Mouse (Mus musculus): ENCODE measurements around the gene Cped1. TPM values are rescaled to one million over a fixed set of nuclear protein-coding genes. Genes with fewer than 3 reads are reported as not detected.

Cped1 gene
- polyA plus RNA-seq, 1 experiment from 2014 or later: 26.6 TPM

DNA sequence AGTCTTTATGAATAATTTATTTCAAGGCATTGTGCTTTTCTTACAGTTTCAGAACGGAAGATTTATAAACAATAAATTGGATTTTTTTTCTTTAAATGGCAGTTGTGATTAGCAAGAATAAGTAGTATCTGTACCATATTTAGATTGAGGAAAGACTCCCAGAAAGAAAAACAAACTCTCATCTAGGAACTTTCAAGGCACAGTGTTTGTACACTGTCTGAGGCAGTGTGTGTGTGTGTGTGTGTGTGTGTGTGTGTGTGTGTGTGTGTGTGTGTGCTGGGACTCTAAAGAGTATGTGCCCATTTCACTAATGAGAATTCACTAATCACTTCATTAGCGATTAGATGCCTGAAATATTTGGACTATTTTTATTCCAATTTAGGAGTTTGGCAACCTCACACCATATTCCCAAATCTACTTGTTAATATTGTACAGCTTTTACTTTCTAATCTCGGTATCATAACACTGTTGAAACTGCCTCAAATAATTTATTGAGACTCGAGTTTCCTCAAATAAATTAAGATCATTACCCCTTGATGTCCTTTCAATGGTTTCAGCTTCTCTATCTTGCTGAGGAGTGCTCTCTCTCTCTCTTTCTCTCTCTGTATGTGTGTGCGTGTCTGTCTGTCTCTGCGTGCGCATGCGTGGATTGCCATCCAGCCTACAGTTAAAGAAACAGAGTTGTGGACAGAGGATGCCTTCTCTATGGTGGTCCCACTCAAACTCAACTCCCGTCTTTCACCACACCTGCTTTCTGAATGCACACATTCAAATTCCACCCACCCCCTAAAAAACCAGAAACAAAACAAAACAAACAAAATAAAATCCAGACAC lies 41.3 kb downstream of the Cped1 start:
- no peak for ATAC-seq (ENCODE audit: insufficient read depth, low FRiP score)
- no peak overlapping the region for H3K4me3 ChIP-seq (replicated peaks; ENCODE audit: low read length)
- H3K4me1 ChIP-seq (ENCODE audit: control insufficient read depth, insufficient read depth, low read length): peaks cover 7% of the 10 kb centered on the region; the same call in 1 of the 2 replicates
- H3K36me3 ChIP-seq (ENCODE audit: control insufficient read depth, insufficient read depth, low read length): no peaks in the 10 kb centered on the region
- 74% methylated on average over 9 of the region's 9 CpGs for WGBS
- H3K9me3 ChIP-seq (replicated peaks; ENCODE audit: control insufficient read depth, low read length): no peaks in the 10 kb centered on the region
- H3K9ac ChIP-seq (ENCODE audit: low read length): no peak overlapping the region
- no peaks in the 10 kb centered on the region for H3K27me3 ChIP-seq (ENCODE audit: control insufficient read depth, insufficient read depth, low read length)
- no peak overlapping the region for H3K4me2 ChIP-seq (ENCODE audit: low read depth, low read length)
- no peak overlapping the region for H3K27ac ChIP-seq (ENCODE audit: low read length)

DNA sequence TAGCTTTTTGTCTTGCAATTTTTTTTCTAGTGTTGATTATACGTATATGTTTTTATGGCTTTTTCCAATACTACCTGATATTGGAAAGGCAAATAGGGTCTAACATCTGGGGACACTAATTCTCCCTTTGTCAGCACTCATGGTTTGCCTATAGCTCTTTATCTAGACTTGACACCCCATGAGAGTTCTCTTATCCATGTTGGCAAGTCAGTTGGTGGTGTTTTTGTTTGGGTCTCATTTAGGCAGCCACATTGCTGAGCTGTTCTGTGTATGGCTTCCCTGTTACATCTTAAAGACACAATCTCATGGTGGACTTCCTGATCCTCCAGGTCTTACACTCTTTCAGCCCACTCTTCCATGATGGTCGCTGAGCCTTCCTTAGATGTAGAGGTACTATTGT lies 42.1 kb downstream of the Cped1 start:
- peaks cover 7% of the 10 kb centered on the region; the same call in 1 of the 2 replicates for H3K4me1 ChIP-seq (ENCODE audit: control insufficient read depth, insufficient read depth, low read length)
- ATAC-seq (ENCODE audit: insufficient read depth, low FRiP score): no peak
- WGBS: 96% methylated on average over 2 of the region's 2 CpGs

DNA sequence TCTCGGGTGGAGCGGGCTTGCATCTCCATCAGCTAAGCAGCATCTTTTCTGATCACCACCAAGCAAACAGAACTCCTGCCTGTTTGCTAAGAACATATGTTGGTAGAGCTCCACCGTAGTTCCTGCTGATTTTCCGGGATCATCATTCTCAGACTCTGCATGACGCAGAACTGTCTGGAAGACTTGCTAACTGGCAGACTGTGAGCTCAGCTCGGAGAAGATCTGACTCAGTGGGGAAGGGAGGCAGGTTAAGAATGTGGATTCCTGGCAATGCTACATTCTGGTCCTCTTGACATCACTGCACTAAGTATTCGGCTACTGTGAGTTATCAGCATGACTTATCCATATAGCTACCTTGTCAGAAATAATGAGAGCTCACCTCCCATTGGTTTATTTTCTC lies 44.7 kb downstream of the Cped1 start:
- Histone ChIP-seq H3K27me3 (ENCODE audit: control insufficient read depth, insufficient read depth, low read length) (no peaks in the 10 kb centered on the region), H3K4me3 (replicated peaks; ENCODE audit: low read length) (no peak overlapping the region), H3K9me3 (replicated peaks; ENCODE audit: control insufficient read depth, low read length) (no peaks in the 10 kb centered on the region), H3K4me2 (ENCODE audit: low read depth, low read length) (no peak overlapping the region), H3K9ac (ENCODE audit: low read length) (no peak overlapping the region), H3K4me1 (ENCODE audit: control insufficient read depth, insufficient read depth, low read length) (peaks cover 5% of the 10 kb centered on the region; the same call in 1 of the 2 replicates), H3K27ac (ENCODE audit: low read length) (no peak overlapping the region), H3K36me3 (ENCODE audit: control insufficient read depth, insufficient read depth, low read length) (no peaks in the 10 kb centered on the region)
- no peak for ATAC-seq (ENCODE audit: insufficient read depth, low FRiP score)
- WGBS: 78% methylated on average over 7 of the region's 7 CpGs

More for the DNA sequence above, 42.1 kb downstream of the Cped1 start:
- Histone ChIP-seq H3K27me3 (ENCODE audit: control insufficient read depth, insufficient read depth, low read length) (no peaks in the 10 kb centered on the region), H3K4me2 (ENCODE audit: low read depth, low read length) (no peak overlapping the region), H3K9me3 (replicated peaks; ENCODE audit: control insufficient read depth, low read length) (no peaks in the 10 kb centered on the region), H3K36me3 (ENCODE audit: control insufficient read depth, insufficient read depth, low read length) (no peaks in the 10 kb centered on the region), H3K4me3 (replicated peaks; ENCODE audit: low read length) (no peak overlapping the region), H3K9ac (ENCODE audit: low read length) (no peak overlapping the region), H3K27ac (ENCODE audit: low read length) (no peak overlapping the region)

DNA sequence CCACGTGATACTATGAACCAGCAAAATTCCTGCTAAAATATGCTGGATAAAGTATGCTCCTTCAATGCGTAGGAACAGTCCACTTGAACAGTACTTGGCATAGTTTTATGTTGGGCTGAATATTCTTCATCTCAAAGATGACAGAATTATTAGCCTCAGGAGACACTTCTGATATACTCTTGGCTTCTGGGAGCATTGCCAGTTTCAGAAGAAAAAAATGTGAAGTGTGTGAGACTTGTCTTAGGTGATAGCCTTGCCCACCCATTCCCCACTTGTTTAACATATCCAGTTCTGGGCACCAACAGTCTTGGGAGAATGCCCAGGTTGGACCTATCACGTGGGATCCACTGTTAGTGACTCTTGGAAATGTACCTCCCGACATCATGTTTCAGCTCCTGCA lies 47.5 kb downstream of the Cped1 start:
- Histone ChIP-seq H3K4me2 (ENCODE audit: low read depth, low read length) (no peak overlapping the region), H3K27ac (ENCODE audit: low read length) (no peak overlapping the region), H3K27me3 (ENCODE audit: control insufficient read depth, insufficient read depth, low read length) (no peaks in the 10 kb centered on the region), H3K9ac (ENCODE audit: low read length) (no peak overlapping the region), H3K4me3 (replicated peaks; ENCODE audit: low read length) (no peak overlapping the region), H3K9me3 (replicated peaks; ENCODE audit: control insufficient read depth, low read length) (no peaks in the 10 kb centered on the region), H3K4me1 (ENCODE audit: control insufficient read depth, insufficient read depth, low read length) (no peaks in the 10 kb centered on the region), H3K36me3 (ENCODE audit: control insufficient read depth, insufficient read depth, low read length) (no peaks in the 10 kb centered on the region)
- no peak for ATAC-seq (ENCODE audit: insufficient read depth, low FRiP score)
- WGBS: 62% methylated on average over 4 of the region's 4 CpGs

DNA sequence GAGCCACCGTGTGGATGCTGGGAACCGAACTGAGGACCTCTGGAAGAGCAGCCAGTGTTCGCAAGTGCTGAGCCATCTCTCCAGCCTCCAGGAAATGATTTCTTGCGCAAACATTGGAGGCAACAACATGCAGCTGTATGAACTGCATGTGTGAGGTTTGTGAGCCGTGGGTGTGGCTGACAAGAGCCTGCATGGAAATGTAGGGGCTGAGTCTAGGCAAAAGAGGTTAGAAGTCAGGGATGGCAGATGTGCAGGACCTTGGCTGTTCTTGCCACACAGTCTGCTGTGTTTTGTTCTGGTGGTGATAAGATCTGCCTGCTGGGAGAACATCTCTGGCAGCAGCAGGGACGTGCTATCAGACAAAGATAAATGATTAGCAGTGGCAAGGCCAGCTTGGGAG lies 49.7 kb downstream of the Cped1 start:
- H3K27ac ChIP-seq (ENCODE audit: low read length): no peak overlapping the region

DNA sequence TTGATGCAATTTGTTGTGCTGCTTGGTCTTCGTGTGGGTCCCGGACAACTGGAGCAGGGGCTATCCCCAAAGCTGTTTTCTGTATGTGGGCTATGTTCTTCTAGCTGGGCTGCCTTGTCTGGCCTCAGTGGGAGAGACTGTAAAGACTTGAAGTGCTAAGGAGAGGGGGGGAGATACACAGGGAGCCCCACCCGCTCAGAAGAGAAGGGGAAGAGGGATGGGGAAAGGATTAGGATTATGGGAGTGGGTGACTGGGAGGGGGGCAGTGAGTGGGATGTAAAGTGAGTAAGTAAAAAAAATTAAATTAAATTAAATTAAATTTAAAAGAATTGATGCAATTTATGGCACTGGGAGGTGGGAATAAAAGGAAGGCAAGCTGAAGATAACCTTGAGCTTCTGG lies 50.2 kb downstream of the Cped1 start:
- no peak overlapping the region for H3K4me3 ChIP-seq (replicated peaks; ENCODE audit: low read length)
- no peak overlapping the region for H3K4me2 ChIP-seq (ENCODE audit: low read depth, low read length)
- no peak overlapping the region for H3K9ac ChIP-seq (ENCODE audit: low read length)
- 82% methylated on average over 3 of the region's 3 CpGs for WGBS
- ATAC-seq (ENCODE audit: insufficient read depth, low FRiP score): no peak
- H3K27me3 ChIP-seq (ENCODE audit: control insufficient read depth, insufficient read depth, low read length): no peaks in the 10 kb centered on the region
- no peak overlapping the region for H3K27ac ChIP-seq (ENCODE audit: low read length)
- no peaks in the 10 kb centered on the region for H3K4me1 ChIP-seq (ENCODE audit: control insufficient read depth, insufficient read depth, low read length)
- H3K36me3 ChIP-seq (ENCODE audit: control insufficient read depth, insufficient read depth, low read length): no peaks in the 10 kb centered on the region
- H3K9me3 ChIP-seq (replicated peaks; ENCODE audit: control insufficient read depth, low read length): no peaks in the 10 kb centered on the region

More for the DNA sequence above, 49.7 kb downstream of the Cped1 start:
- no peak overlapping the region for H3K9ac ChIP-seq (ENCODE audit: low read length)
- H3K27me3 ChIP-seq (ENCODE audit: control insufficient read depth, insufficient read depth, low read length): no peaks in the 10 kb centered on the region
- H3K4me2 ChIP-seq (ENCODE audit: low read depth, low read length): no peak overlapping the region
- H3K9me3 ChIP-seq (replicated peaks; ENCODE audit: control insufficient read depth, low read length): no peaks in the 10 kb centered on the region
- H3K4me3 ChIP-seq (replicated peaks; ENCODE audit: low read length): no peak overlapping the region
- no peaks in the 10 kb centered on the region for H3K4me1 ChIP-seq (ENCODE audit: control insufficient read depth, insufficient read depth, low read length)
- no peak for ATAC-seq (ENCODE audit: insufficient read depth, low FRiP score)
- no peaks in the 10 kb centered on the region for H3K36me3 ChIP-seq (ENCODE audit: control insufficient read depth, insufficient read depth, low read length)
- 62% methylated on average over 6 of the region's 6 CpGs for WGBS

DNA sequence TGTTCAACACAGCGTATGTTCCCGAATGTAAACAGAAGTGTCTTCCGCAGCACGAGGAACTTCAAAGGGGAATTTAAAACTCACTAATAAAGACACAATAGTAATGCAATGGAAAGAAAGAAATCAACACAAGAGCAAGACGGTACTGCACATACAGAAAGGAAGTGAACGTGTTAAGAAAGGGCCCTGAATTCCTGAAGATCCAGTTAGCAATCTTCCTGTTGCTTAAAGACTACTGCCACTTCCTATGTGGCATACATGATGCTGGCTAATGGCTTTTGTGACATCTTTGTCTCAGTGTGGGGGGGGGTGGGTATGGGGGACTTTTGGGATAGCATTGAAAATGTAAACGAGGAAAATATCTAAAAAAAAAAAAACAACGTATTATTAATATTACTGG lies 50.7 kb downstream of the Cped1 start:
- Histone ChIP-seq H3K4me1 (ENCODE audit: control insufficient read depth, insufficient read depth, low read length) (no peaks in the 10 kb centered on the region), H3K36me3 (ENCODE audit: control insufficient read depth, insufficient read depth, low read length) (no peaks in the 10 kb centered on the region)

DNA sequence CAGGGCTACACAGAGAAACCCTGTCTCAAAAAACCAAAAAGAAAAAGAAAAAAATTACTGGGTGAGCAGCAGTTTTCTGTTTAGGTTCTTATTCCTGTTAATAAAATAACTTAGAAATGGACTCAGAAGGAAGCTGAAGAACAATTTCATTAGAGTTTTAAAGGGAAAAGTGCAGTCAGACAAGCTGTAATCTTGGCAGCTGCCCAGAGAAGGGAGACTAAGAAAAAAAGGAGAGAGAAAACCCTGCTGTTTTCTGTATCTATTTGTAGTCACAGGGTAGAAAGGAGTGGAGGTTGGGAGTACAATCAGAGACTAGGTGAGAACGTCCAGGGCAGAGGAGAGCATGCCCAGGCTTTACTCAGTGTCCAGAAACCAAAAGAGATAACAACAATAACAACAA lies 51.2 kb downstream of the Cped1 start:
- Histone ChIP-seq H3K4me1 (ENCODE audit: control insufficient read depth, insufficient read depth, low read length) (no peaks in the 10 kb centered on the region), H3K27ac (ENCODE audit: low read length) (no peak overlapping the region), H3K27me3 (ENCODE audit: control insufficient read depth, insufficient read depth, low read length) (no peaks in the 10 kb centered on the region), H3K9ac (ENCODE audit: low read length) (no peak overlapping the region), H3K4me2 (ENCODE audit: low read depth, low read length) (no peak overlapping the region), H3K4me3 (replicated peaks; ENCODE audit: low read length) (no peak overlapping the region), H3K36me3 (ENCODE audit: control insufficient read depth, insufficient read depth, low read length) (no peaks in the 10 kb centered on the region), H3K9me3 (replicated peaks; ENCODE audit: control insufficient read depth, low read length) (no peaks in the 10 kb centered on the region)
- 43% methylated on average over 1 of the region's 1 CpGs for WGBS
- no peak for ATAC-seq (ENCODE audit: insufficient read depth, low FRiP score)

More for the DNA sequence above, 50.7 kb downstream of the Cped1 start:
- H3K4me3 ChIP-seq (replicated peaks; ENCODE audit: low read length): no peak overlapping the region
- H3K9ac ChIP-seq (ENCODE audit: low read length): no peak overlapping the region
- no peaks in the 10 kb centered on the region for H3K9me3 ChIP-seq (replicated peaks; ENCODE audit: control insufficient read depth, low read length)
- no peak overlapping the region for H3K4me2 ChIP-seq (ENCODE audit: low read depth, low read length)
- ATAC-seq (ENCODE audit: insufficient read depth, low FRiP score): no peak
- H3K27me3 ChIP-seq (ENCODE audit: control insufficient read depth, insufficient read depth, low read length): no peaks in the 10 kb centered on the region
- H3K27ac ChIP-seq (ENCODE audit: low read length): no peak overlapping the region
- 76% methylated on average over 8 of the region's 8 CpGs for WGBS

DNA sequence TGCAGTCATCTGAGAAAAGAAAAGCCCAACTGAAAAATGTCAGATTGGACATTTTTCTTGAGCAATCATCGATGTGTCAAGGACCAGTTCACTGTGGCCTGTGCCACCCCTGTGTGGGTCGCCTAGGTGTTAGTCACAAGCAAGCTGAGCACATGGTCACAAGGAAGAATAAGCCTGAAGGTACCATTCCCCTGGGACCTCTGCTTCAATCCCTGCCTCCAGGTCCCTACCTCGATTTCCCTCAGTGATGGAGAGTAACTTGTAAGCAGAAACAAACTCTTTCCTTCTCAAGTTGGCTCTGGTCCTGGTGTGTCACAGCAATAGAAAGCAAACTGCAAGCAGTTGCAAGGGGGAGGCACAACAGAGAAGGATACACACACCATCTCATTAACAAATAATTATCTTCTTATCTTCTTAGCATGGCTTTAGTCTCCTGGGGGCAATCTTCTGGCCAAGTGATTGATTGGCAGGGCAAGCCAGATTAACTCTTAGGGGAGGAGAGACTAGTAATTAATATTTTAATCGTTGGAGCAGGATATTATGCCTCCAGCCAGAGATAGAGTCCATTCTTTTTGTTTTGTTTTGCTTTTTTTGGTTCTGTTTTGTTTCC lies 51.8 kb downstream of the Cped1 start:
- no peak overlapping the region for H3K4me3 ChIP-seq (replicated peaks; ENCODE audit: low read length)
- no peak for ATAC-seq (ENCODE audit: insufficient read depth, low FRiP score)
- no peak overlapping the region for H3K27ac ChIP-seq (ENCODE audit: low read length)
- H3K9me3 ChIP-seq (replicated peaks; ENCODE audit: control insufficient read depth, low read length): no peaks in the 10 kb centered on the region
- H3K36me3 ChIP-seq (ENCODE audit: control insufficient read depth, insufficient read depth, low read length): no peaks in the 10 kb centered on the region
- no peaks in the 10 kb centered on the region for H3K27me3 ChIP-seq (ENCODE audit: control insufficient read depth, insufficient read depth, low read length)
- no peaks in the 10 kb centered on the region for H3K4me1 ChIP-seq (ENCODE audit: control insufficient read depth, insufficient read depth, low read length)
- H3K9ac ChIP-seq (ENCODE audit: low read length): no peak overlapping the region
- WGBS: 61% methylated on average over 4 of the region's 4 CpGs
- H3K4me2 ChIP-seq (ENCODE audit: low read depth, low read length): no peak overlapping the region

Data from stomach, embryonic 16.5 days (tissue).